Mouse (Mus musculus) CH12.LX (cell line): ENCODE measurements around the gene Ssbp3. TPM values are rescaled to one million over a fixed set of nuclear protein-coding genes. Genes with fewer than 3 reads are reported as not detected.

ENCODE experiments used
- DNase-seq: peaks from one replicate; pipeline ENCODE4 v3.0.0-alpha.2; 2013; ENCODE audit errors: extremely low read depth
- H3K27ac ChIP-seq: 2 replicates; pipeline ENCODE4 v1.5.1; 2012; ENCODE audit warnings: low read depth, mild to moderate bottlenecking, control low read depth, moderate library complexity; ENCODE audit not compliant: insufficient read depth
- H3K27me3 ChIP-seq: replicated peaks from 2 replicates; pipeline ENCODE3; 2012; ENCODE audit warnings: inconsistent platforms
- H3K36me3 ChIP-seq, 2 experiments: replicated peaks in 1 of 2; 2 replicates each; pipeline versions ENCODE3 to v1.6.1; 2012; ENCODE audit warnings: inconsistent platforms in 1 of 2, low read length in 1 of 2, mild to moderate bottlenecking in 1 of 2, mixed read lengths in 1 of 2, moderate library complexity in 1 of 2; ENCODE audit not compliant: control insufficient read depth in 1 of 2, insufficient read depth in 1 of 2
- H3K4me1 ChIP-seq, 2 experiments: 2 replicates each; pipeline ENCODE4 v1.6.1; 2012; ENCODE audit warnings: inconsistent platforms in 1 of 2, moderate library complexity in 1 of 2; ENCODE audit not compliant: insufficient read depth in 2 of 2, control insufficient read depth in 1 of 2
- H3K4me2 ChIP-seq: 2 replicates; pipeline ENCODE4 v1.6.1; 2012; ENCODE audit warnings: low read depth, mild to moderate bottlenecking, control low read depth; ENCODE audit not compliant: poor library complexity, insufficient read depth, severe bottlenecking
- H3K4me3 ChIP-seq, 3 experiments: fragments of 150-350 bp in 1 of 3; sonication (generic) in 1 of 3; replicated peaks in 1 of 3; 2 replicates each; pipeline versions ENCODE3 to v1.5.1; 2011 to 2012; ENCODE audit warnings: low read depth in 2 of 3, low read length in 2 of 3, mild to moderate bottlenecking in 2 of 3, moderate library complexity in 2 of 3, control low read depth in 1 of 3, improper control_type of control experiment in 1 of 3, inconsistent platforms in 1 of 3, mixed read lengths in 1 of 3; ENCODE audit not compliant: poor library complexity in 1 of 3
- H3K79me2 ChIP-seq: replicated peaks from 2 replicates; pipeline ENCODE4 v1.6.1; 2012; ENCODE audit warnings: mild to moderate bottlenecking, moderate library complexity; ENCODE audit not compliant: control insufficient read depth, poor library complexity, insufficient read depth, severe bottlenecking; ENCODE audit errors: extremely low read depth
- H3K9ac ChIP-seq: 2 replicates; pipeline ENCODE4 v1.6.1; 2012; ENCODE audit warnings: low read depth, mild to moderate bottlenecking, control low read depth, moderate library complexity; ENCODE audit not compliant: insufficient read depth
- H3K9me3 ChIP-seq: replicated peaks from 2 replicates; pipeline ENCODE3; 2012; ENCODE audit warnings: low read length, inconsistent platforms, mixed read lengths
- BHLHE40 ChIP-seq: IDR thresholded peaks from 2 replicates; pipeline ENCODE4 v1.6.1; 2011; ENCODE audit warnings: mild to moderate bottlenecking, low read depth, low read length, improper control_type of control experiment
- ELF1 ChIP-seq: IDR thresholded peaks from 2 replicates; pipeline ENCODE4 v1.6.1; 2014; ENCODE audit warnings: low read depth, mild to moderate bottlenecking, inconsistent platforms, low read length, improper control_type of control experiment
- GABPA ChIP-seq: IDR thresholded peaks from 2 replicates; pipeline ENCODE4 v1.6.1; 2012; ENCODE audit warnings: low read depth, low read length, improper control_type of control experiment, inconsistent platforms; ENCODE audit not compliant: insufficient replicate concordance
- MAFK ChIP-seq: IDR thresholded peaks from 2 replicates; pipeline ENCODE4 v1.6.1; 2011; ENCODE audit warnings: low read length, improper control_type of control experiment; ENCODE audit not compliant: insufficient replicate concordance
- POLR2A ChIP-seq: IDR thresholded peaks from 2 replicates; pipeline ENCODE4 v1.6.1; 2011; ENCODE audit warnings: low read depth, mild to moderate bottlenecking, improper control_type of control experiment, low read length
- RAD21 ChIP-seq: IDR thresholded peaks from 2 replicates; pipeline ENCODE4 v1.6.1; 2011; ENCODE audit warnings: low read depth, mild to moderate bottlenecking, low read length, improper control_type of control experiment, moderate library complexity
- USF1 ChIP-seq: IDR thresholded peaks from 2 replicates; pipeline ENCODE4 v1.6.1; 2014; ENCODE audit warnings: low read depth, mild to moderate bottlenecking, inconsistent platforms, low read length, improper control_type of control experiment
- ZKSCAN1 ChIP-seq: IDR thresholded peaks from 2 replicates; pipeline ENCODE4 v1.6.1; 2012; ENCODE audit warnings: low read depth, inconsistent platforms, low read length, improper control_type of control experiment, borderline replicate concordance
- dilution Hi-C: fragments of 300-500 bp; cut with MboI; formaldehyde crosslinking; loops from 2 replicates; pipeline ENCODE4 v1.14.3; 2020; ENCODE audit warnings: low sequenced_read_pairs; ENCODE audit not compliant: extremely low pct_unique_long_range_greater_than_20kb, extremely low pct_ligation_motif_present
- in situ Hi-C: fragments of 300-500 bp; cut with MboI; formaldehyde crosslinking; loops from 3 replicates; pipeline ENCODE4 v1.14.3; 2019; ENCODE audit warnings: low sequenced_read_pairs, low pct_ligation_motif_present, low pct_unique_long_range_greater_than_20kb, mixed read lengths
- polyA plus RNA-seq: library from polyadenylated mRNA; unstranded; fragments of >175 nt; gene quantifications from 2 replicates; pipeline ENCODE4 v1.2.1, GENCODE M21; 2012; ENCODE audit warnings: low read depth; ENCODE audit not compliant: insufficient read length
- total RNA-seq, 2 experiments: library from RNA; depleted of rRNA; stranded (reverse); fragments of 300-350 nt in 1 of 2; fragments of >200 nt in 1 of 2; gene quantifications; 2 replicates each; pipeline ENCODE4 v1.2.3; 2012 to 2014

The Ssbp3 gene
- total and polyA plus RNA-seq, 3 experiments, result 32.4 to 129 (median 76.5) TPM

- no peak overlapping the region for H3K4me2 ChIP-seq
- DNase-seq, result no peak
- H3K79me2 ChIP-seq, result no peaks in the 10 kb centered on the region
- H3K36me3 ChIP-seq, result peaks cover 0 to 47% of the 10 kb centered on the region in 2 experiments
- no peaks in the 10 kb centered on the region for H3K9me3 ChIP-seq
- no peak overlapping the region for H3K9ac ChIP-seq
- no peak overlapping the region for H3K27ac ChIP-seq
- in situ Hi-C loops, result no loop called here
- peaks cover 24 to 47% of the 10 kb centered on the region in 2 experiments for H3K4me1 ChIP-seq
- dilution Hi-C loops, result no loop called here
- H3K4me3 ChIP-seq, result no peak overlapping the region
- TF ChIP-seq RAD21 (no peak), ZKSCAN1 (peak; percentile 85)
- H3K27me3 ChIP-seq, result no peaks in the 10 kb centered on the region
Observed at GRCm38 (mm10) chr4:107098375-107098774, 187.9 kb downstream of the Ssbp3 start.

- Histone ChIP-seq H3K4me1 (peaks cover 23 to 41% of the 10 kb centered on the region in 2 experiments), H3K27ac (no peak overlapping the region), H3K27me3 (no peaks in the 10 kb centered on the region), H3K36me3 (peaks cover 0 to 51% of the 10 kb centered on the region in 2 experiments), H3K4me2 (no peak overlapping the region), H3K9me3 (no peaks in the 10 kb centered on the region), H3K9ac (no peak overlapping the region), H3K4me3 (no peak overlapping the region), H3K79me2 (no peaks in the 10 kb centered on the region)
- no peak for DNase-seq
- in situ Hi-C loops (no loop called here), dilution Hi-C loops (no loop called here)
- no peak for TF ChIP-seq ZKSCAN1
- no peak for TF ChIP-seq POLR2A
- TF ChIP-seq MAFK, result no peak
- TF ChIP-seq BHLHE40, result no peak
- no peak for TF ChIP-seq GABPA
- no peak for TF ChIP-seq ELF1
- no peak for TF ChIP-seq USF1
Observed at GRCm38 (mm10) chr4:107098791-107099525, 188.5 kb downstream of the Ssbp3 start.

Other genes with a start within 250 kb of the Ssbp3 start
- gene Ttc4, start 231.8 kb upstream of the Ssbp3 start, total RNA-seq (2012; rRNA removed), result 47.8 and 51.3 TPM in 2 replicates
- gene Ttc4, start 231.8 kb upstream of the Ssbp3 start, total RNA-seq (2014; rRNA removed), result 61.8 and 66.3 TPM in 2 replicates
- 50.2 and 50.9 TPM in 2 replicates for gene Ttc4, start 231.8 kb upstream of the Ssbp3 start, polyA plus RNA-seq
- 0.04 TPM in 1 of 2 replicates, not detected in the other for gene Mroh7, start 179.8 kb upstream of the Ssbp3 start, total RNA-seq (2012; rRNA removed)
- gene Mroh7, start 179.8 kb upstream of the Ssbp3 start, total RNA-seq (2014; rRNA removed), result not detected in 2 replicates
- not detected in 2 replicates for gene Mroh7, start 179.8 kb upstream of the Ssbp3 start, polyA plus RNA-seq
- 0.34 and 0.38 TPM in 2 replicates for gene Fam151a, start 176.8 kb upstream of the Ssbp3 start, total RNA-seq (2012; rRNA removed)
- gene Fam151a, start 176.8 kb upstream of the Ssbp3 start, total RNA-seq (2014; rRNA removed), result 0.11 TPM in 1 of 2 replicates, not detected in the other
- gene Fam151a, start 176.8 kb upstream of the Ssbp3 start, polyA plus RNA-seq, result 0.24 TPM in 1 of 2 replicates, not detected in the other
- 4.8 and 6.8 TPM in 2 replicates for gene Acot11, start 105.7 kb upstream of the Ssbp3 start, total RNA-seq (2012; rRNA removed)
- 2.0 and 2.3 TPM in 2 replicates for gene Acot11, start 105.7 kb upstream of the Ssbp3 start, total RNA-seq (2014; rRNA removed)
- 4.3 and 4.4 TPM in 2 replicates for gene Acot11, start 105.7 kb upstream of the Ssbp3 start, polyA plus RNA-seq
- 53.5 and 60.0 TPM in 2 replicates for gene Mrpl37, start 156.2 kb downstream of the Ssbp3 start, total RNA-seq (2012; rRNA removed)
- 45.1 and 53.6 TPM in 2 replicates for gene Mrpl37, start 156.2 kb downstream of the Ssbp3 start, total RNA-seq (2014; rRNA removed)
- gene Mrpl37, start 156.2 kb downstream of the Ssbp3 start, polyA plus RNA-seq, result 85.2 and 123 TPM in 2 replicates
- 14.0 and 16.4 TPM in 2 replicates for gene Cyb5rl, start 156.3 kb downstream of the Ssbp3 start, total RNA-seq (2012; rRNA removed)
- 22.7 and 23.4 TPM in 2 replicates for gene Cyb5rl, start 156.3 kb downstream of the Ssbp3 start, total RNA-seq (2014; rRNA removed)
- gene Cyb5rl, start 156.3 kb downstream of the Ssbp3 start, polyA plus RNA-seq, result 19.3 and 24.9 TPM in 2 replicates
- gene Cdcp2, start 186.2 kb downstream of the Ssbp3 start, total RNA-seq (2012; rRNA removed), result 9.9 and 13.4 TPM in 2 replicates
- 6.6 and 6.9 TPM in 2 replicates for gene Cdcp2, start 186.2 kb downstream of the Ssbp3 start, total RNA-seq (2014; rRNA removed)
- 14.7 and 16.9 TPM in 2 replicates for gene Cdcp2, start 186.2 kb downstream of the Ssbp3 start, polyA plus RNA-seq